Mouse (Mus musculus): Measurements from ENCODE around the gene Hfe. TPM values are rescaled to one million over a fixed set of nuclear protein-coding genes. Genes with fewer than 3 reads are reported as not detected.
"Not testable (repeated sequence)": the region's sequence is repeated elsewhere in the genome, so short reads cannot be mapped to it uniquely, and the experiment has no call there.

The Hfe gene
- polyA plus RNA-seq, 1 experiment from 2014 or later = 7.3 TPM

DNA sequence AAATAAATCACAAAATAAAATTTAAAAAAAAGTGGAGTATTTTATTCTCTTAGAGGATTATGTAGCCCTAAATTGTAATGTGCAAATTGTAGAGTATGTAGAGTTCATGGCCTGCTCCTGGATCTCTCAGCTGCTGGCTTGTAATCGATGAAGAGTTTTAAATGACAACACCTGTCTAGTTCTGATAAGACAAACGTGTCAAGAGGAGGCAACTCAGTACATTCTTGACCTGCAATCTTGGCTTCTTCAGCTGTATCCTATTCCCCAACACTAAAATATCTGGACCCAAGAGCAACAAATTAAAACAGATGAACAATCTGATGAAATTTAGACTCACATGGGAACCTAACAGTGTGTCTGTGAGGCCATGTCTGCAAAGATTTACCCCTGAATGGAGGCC lies 21.2 kb downstream of the Hfe start:
- no peaks in the 10 kb centered on the region for H3K36me3 ChIP-seq
- H3K9ac ChIP-seq = no peak overlapping the region
- H3K4me2 ChIP-seq = no peak overlapping the region
- H3K4me3 ChIP-seq = no peak overlapping the region
- H3K27me3 ChIP-seq = no peaks in the 10 kb centered on the region
- no peaks in the 10 kb centered on the region for H3K4me1 ChIP-seq
- H3K9me3 ChIP-seq = no peaks in the 10 kb centered on the region
- H3K27ac ChIP-seq = no peak overlapping the region
- 72% methylated on average over 2 of the region's 2 CpGs for WGBS
- ATAC-seq (ENCODE audit: insufficient number of reproducible peaks, low FRiP score, low TSS enrichment, low read depth) = no peak

DNA sequence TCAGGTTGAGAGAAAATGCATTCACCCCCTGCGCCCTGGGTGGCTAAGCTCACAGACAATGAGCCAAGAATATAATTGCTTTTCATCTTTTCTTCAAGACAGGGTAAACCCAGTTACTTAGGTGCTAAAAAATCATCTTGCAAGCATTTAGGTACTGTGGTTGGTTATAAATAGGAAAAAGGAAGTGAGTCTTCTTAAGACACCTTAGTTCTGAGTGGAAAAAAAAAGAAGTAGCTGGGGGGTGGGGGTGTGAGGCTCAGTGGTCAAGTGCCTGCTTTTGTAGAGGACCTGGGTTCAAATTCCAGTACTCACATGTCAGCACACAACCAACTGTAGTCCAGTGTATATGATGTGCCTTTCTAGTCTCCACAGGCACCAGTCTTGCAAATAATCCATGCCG lies 21.7 kb downstream of the Hfe start:
- no peak for ATAC-seq (ENCODE audit: insufficient number of reproducible peaks, low FRiP score, low TSS enrichment, low read depth)
- 89% methylated on average over 2 of the region's 2 CpGs for WGBS

DNA sequence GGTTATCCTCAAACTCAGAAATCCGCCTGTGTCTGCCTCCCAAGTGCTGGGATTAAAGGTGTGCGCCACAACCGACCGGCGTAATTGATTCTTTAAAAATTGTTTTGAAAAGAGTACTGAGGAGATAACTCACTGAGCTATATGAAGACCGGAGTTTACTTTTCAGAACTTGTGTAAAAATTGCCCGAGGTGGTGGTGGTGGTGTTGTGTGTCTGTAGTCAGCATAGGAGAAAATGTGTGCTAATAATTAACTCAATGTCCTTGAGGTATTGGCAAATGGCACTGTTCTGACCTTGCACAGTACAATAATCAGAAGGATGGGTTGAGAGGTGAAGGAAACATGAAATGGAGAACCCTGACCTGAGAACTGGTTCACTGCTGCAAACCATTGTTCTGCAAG lies 22.7 kb downstream of the Hfe start:
- Histone ChIP-seq H3K4me2 (no peak overlapping the region), H3K27ac (no peak overlapping the region), H3K36me3 (no peaks in the 10 kb centered on the region), H3K27me3 (no peaks in the 10 kb centered on the region), H3K9me3 (no peaks in the 10 kb centered on the region), H3K9ac (no peak overlapping the region), H3K4me1 (no peaks in the 10 kb centered on the region; the same call in 1 of the 2 replicates), H3K4me3 (no peak overlapping the region)
- 89% methylated on average over 7 of the region's 7 CpGs for WGBS
- no peak for ATAC-seq (ENCODE audit: insufficient number of reproducible peaks, low FRiP score, low TSS enrichment, low read depth)

More for the DNA sequence above, 21.7 kb downstream of the Hfe start:
- Histone ChIP-seq H3K9ac (no peak overlapping the region), H3K4me3 (no peak overlapping the region), H3K27me3 (no peaks in the 10 kb centered on the region), H3K27ac (no peak overlapping the region), H3K9me3 (no peaks in the 10 kb centered on the region), H3K4me2 (no peak overlapping the region), H3K36me3 (no peaks in the 10 kb centered on the region), H3K4me1 (no peaks in the 10 kb centered on the region)

DNA sequence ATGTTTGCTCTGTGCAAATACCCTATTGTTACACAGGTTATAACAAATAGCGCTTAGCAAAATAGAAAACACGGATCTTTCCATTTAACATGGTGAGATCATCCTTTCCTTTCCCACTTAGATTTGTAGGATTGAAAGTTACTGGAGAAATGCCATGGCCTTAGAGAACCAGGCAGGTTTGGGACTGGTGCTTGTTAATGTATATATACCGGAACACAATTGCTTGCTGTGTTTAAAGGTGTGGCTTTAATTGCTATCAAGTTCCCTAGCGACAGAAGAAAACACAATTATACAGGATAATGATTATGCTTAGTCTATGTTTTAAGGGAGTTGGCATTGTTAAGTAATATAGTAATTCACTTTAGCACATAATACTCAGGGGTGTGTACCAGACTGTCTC lies 23.5 kb downstream of the Hfe start:
- WGBS = 69% methylated on average over 4 of the region's 4 CpGs
- Histone ChIP-seq H3K27me3 (no peaks in the 10 kb centered on the region), H3K9ac (no peak overlapping the region), H3K27ac (no peak overlapping the region), H3K4me3 (no peak overlapping the region), H3K4me2 (no peak overlapping the region), H3K36me3 (no peaks in the 10 kb centered on the region), H3K9me3 (no peaks in the 10 kb centered on the region), H3K4me1 (peaks cover 3% of the 10 kb centered on the region; the same call in 1 of the 2 replicates)
- ATAC-seq (ENCODE audit: insufficient number of reproducible peaks, low FRiP score, low TSS enrichment, low read depth) = no peak

DNA sequence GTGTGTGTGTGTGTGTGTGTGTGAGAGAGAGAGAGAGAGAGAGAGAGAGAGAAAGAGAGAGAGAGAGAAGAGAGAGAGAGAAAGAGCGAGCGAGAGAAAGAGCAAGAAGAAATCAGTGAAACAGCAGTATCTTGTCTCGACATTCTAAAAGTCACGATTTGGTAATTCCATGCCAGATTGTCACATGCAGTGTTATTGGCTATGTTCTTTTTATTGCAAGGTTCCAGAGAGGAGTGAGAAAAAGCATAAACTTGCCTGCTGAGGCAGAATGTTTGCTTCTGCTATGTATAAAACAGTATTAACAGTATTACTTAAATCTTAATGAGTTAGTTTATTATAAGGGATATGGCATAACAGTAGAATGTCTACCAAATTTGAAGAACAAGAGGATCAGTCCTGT lies 24.7 kb downstream of the Hfe start:
- Histone ChIP-seq H3K9ac (peak overlapping the region; percentile 23; the same call in 1 of the 2 replicates), H3K36me3 (no peaks in the 10 kb centered on the region), H3K9me3 (no peaks in the 10 kb centered on the region), H3K27me3 (no peaks in the 10 kb centered on the region), H3K4me3 (peak overlapping the region; percentile 46), H3K4me2 (peak overlapping the region; percentile 63), H3K4me1 (peaks cover 3% of the 10 kb centered on the region; the same call in 1 of the 2 replicates), H3K27ac (peak overlapping the region; percentile 97)
- no peak for ATAC-seq (ENCODE audit: insufficient number of reproducible peaks, low FRiP score, low TSS enrichment, low read depth)
- 35% methylated on average over 4 of the region's 4 CpGs for WGBS

DNA sequence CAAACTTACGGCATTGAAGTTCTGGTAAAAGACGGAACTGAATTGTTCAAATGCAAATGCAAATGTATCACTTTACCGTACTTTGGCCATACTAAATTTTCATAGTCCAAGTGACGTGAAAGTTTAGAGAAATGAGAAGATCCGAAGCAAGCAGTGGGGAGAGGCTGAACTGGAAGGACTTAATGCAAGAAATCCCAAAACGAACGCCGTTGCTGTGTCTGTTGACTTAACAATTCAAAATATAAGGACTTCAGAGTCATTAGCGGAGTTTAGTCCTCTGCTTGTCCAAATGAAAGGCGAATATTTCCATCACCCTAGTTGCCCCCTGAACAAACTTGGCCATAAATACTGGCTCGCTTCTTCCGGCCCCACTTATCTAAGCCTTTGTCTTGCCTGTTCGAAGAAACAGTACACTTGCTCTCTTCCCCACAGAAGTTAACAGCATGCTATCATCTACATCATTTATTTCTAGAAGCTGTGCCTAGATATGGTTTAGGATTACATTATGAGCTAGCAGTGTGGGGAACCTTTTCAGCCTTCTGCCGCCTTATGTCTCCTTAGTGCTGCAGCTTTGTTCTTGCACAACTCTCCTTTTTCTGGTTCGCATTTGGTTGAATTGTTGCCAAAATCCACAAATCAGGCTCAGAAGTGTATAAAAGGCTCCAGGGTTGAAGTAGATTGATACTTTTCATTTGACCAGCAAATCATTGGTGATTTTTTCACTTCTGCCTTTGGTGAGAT lies 25.4 kb downstream of the Hfe start:
- ATAC-seq (ENCODE audit: insufficient number of reproducible peaks, low FRiP score, low TSS enrichment, low read depth) = no peak
- H3K27ac ChIP-seq = peak overlapping the region; percentile 97
- H3K27me3 ChIP-seq = no peaks in the 10 kb centered on the region
- H3K9ac ChIP-seq = peak overlapping the region; percentile 40
- no peaks in the 10 kb centered on the region for H3K9me3 ChIP-seq
- H3K4me3 ChIP-seq = peak overlapping the region; percentile 46
- 5% methylated on average over 15 of the region's 15 CpGs for WGBS
- peaks cover 3% of the 10 kb centered on the region; the same call in 1 of the 2 replicates for H3K4me1 ChIP-seq
- H3K4me2 ChIP-seq = peak overlapping the region; percentile 63
- H3K36me3 ChIP-seq = no peaks in the 10 kb centered on the region

DNA sequence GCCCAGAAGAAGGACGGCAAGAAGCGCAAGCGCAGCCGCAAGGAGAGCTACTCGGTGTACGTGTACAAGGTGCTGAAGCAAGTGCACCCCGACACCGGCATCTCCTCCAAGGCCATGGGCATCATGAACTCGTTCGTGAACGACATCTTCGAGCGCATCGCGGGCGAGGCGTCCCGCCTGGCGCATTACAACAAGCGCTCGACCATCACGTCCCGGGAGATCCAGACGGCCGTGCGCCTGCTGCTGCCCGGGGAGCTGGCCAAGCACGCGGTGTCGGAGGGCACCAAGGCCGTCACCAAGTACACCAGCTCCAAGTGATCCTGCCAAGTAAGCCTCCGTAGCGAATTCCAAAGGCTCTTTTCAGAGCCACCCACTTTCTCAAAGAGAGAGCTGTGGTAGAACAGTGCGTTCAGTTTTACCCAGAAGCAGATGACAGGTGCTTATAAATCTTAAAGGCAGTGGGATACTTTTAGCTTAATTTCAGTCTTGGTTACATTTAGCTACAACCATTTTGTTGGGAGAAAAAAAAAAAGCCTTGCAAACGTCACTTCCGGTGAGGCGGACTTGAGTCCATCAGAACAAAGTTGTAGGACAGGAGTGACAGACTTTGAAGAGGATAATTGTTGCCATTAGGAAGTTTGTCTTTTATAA lies 26.2 kb downstream of the Hfe start:
- H3K27me3 ChIP-seq, H3K9me3 ChIP-seq, H3K4me1 ChIP-seq, H3K36me3 ChIP-seq: not testable (repeated sequence)
- peak overlapping the region; percentile 40 for H3K9ac ChIP-seq
- H3K27ac ChIP-seq = peak overlapping the region; percentile 97
- peak overlapping the region; percentile 46 for H3K4me3 ChIP-seq
- WGBS = 0% methylated on average over 20 of the region's 37 CpGs
- ATAC-seq (ENCODE audit: insufficient number of reproducible peaks, low FRiP score, low TSS enrichment, low read depth) = 0 out of 2 replicates have a peak, but pooled peaks have one; percentile 4
- peak overlapping the region; percentile 63 for H3K4me2 ChIP-seq

DNA sequence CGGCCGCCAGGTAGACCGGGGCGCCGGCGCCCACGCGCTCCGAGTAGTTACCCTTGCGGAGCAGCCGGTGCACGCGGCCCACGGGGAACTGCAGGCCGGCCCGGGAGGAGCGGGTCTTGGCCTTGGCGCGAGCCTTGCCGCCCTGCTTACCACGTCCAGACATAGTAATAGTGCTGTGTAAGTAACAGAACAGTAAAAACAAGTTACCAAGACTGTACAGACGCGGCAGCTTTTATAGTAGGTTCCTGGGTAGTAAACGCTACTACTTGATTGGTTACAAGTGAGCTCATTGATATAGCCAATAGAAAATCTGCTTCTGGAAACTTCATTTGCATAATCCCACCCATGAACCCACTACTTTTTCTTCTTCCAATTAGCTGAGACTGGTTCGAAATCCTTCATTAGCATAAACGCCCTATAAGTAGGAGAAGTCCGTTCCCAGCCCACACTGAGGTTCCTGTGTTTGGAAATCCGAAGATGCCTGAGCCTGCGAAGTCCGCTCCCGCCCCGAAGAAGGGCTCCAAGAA lies 26.8 kb downstream of the Hfe start, which contains the start of the genes Hist1h2ac and Hist1h2bc:
Hist1h2ac (minus strand) TSS at position 194 of the 527 bp plus-strand sequence.
Hist1h2bc (plus strand) TSS at position 445 of the 527 bp plus-strand sequence.
- peak; percentile 94 for ATAC-seq (ENCODE audit: insufficient number of reproducible peaks, low FRiP score, low TSS enrichment, low read depth)
- WGBS = under 1% methylated on average over 32 of the region's 32 CpGs
- Histone ChIP-seq H3K9ac (peak within 1 kb of the TSS; percentile 40), H3K27ac (peak within 1 kb of the TSS; percentile 97), H3K4me3 (peak within 1 kb of the TSS; percentile 46), H3K4me2 (peak within 1 kb of the TSS; percentile 63), H3K27me3 (no peaks in the 10 kb centered on the region), H3K4me1 (peaks cover 3% of the 10 kb centered on the region; the same call in 1 of the 2 replicates), H3K9me3 (no peaks in the 10 kb centered on the region), H3K36me3 (no peaks in the 10 kb centered on the region)

DNA sequence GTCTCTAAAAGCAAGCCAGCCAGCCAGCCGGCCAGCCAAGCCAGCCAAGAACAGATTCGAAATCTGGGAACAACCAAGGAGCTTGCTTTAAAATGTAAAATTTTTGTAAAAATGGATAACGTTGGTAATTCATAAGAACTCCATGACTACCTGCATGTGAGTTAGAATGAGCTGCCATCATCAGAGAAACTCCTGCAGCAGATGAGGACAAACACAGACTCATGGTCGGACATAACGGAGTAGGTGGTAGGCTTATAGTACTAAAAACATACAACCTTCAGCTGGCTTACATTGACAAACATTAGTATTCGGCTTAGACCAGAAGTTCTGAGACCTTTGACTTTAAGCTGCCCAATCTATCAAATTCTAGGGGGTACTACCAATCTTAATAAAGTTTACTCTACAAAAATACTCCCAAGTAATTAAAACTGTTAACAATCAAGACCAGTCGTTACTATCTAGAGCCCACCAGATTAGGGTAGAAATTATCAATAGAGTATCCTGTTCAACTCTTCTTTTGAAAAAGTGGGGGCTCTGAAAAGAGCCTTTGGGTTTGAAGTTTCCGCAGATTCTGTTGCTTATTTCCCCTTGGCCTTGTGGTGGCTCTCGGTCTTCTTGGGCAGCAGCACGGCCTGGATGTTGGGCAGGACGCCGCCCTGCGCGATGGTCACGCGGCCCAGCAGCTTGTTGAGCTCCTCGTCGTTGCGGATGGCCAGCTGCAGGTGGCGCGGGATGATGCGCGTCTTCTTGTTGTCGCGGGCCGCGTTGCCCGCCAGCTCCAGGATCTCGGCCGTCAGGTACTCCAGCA lies 27.5 kb downstream of the Hfe start:
- H3K27me3 ChIP-seq; H3K4me1 ChIP-seq; ATAC-seq (ENCODE audit: insufficient number of reproducible peaks, low FRiP score, low TSS enrichment, low read depth); H3K36me3 ChIP-seq; H3K9me3 ChIP-seq: not testable (repeated sequence)
- WGBS = 10% methylated on average over 14 of the region's 30 CpGs
- H3K9ac ChIP-seq = peak overlapping the region; percentile 15
- H3K4me2 ChIP-seq = peak overlapping the region; percentile 54
- peak overlapping the region; percentile 92 for H3K27ac ChIP-seq
- peak overlapping the region; percentile 46 for H3K4me3 ChIP-seq

DNA sequence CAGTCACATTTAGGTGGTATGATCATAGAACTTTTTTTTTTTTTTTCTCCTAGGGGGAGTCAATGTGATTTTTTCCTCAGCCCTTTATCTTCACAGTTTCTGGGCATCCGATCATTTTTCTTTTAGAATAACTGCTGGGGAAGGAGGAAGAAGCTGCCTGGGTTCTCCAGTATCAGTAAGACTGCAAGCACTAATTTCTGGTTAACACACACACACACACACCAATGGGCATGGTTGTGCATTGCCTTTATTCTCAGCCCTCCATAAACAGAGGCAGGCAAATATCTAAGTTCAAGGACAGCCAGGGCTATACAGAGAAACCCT lies 28.1 kb downstream of the Hfe start:
- no peaks in the 10 kb centered on the region for H3K36me3 ChIP-seq
- H3K27me3 ChIP-seq = no peaks in the 10 kb centered on the region
- peak overlapping the region; percentile 46 for H3K4me3 ChIP-seq
- 35% methylated on average over 1 of the region's 1 CpGs for WGBS
- H3K4me2 ChIP-seq = peak overlapping the region; percentile 54
- H3K9me3 ChIP-seq = no peaks in the 10 kb centered on the region
- ATAC-seq (ENCODE audit: insufficient number of reproducible peaks, low FRiP score, low TSS enrichment, low read depth) = no peak
- H3K4me1 ChIP-seq = peaks cover 3% of the 10 kb centered on the region; the same call in 1 of the 2 replicates
- peak overlapping the region; percentile 92 for H3K27ac ChIP-seq
- peak overlapping the region; percentile 15 for H3K9ac ChIP-seq

DNA sequence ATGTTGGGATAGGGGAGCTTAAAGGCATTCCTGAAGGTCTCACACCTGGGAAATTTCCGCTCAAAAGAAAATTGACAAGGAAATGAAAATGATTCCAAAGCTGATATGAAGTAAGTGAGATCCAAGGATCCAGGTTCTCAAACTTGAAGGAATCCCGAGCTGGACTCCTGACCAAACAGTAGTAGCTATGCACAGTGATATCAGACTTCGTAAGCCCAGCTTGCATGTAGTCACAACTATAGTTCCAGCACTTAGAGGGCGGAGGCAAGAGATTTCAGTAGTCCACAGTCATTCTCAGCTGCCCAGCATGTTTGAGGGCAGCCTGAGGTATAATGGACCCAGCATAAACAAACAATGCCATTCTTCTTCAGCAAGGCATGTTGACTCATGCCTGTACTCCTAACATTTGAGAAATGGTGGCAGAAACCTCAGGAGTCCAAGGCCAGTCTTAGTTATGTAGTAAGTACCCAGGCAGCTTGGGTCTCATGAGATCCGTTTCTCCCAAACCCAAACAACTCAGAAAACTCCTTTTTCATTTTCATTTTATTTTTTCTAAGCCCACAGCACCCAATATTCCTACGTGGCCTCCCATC lies 28.6 kb downstream of the Hfe start:
- Histone ChIP-seq H3K9ac (no peak overlapping the region), H3K27me3 (no peaks in the 10 kb centered on the region), H3K4me1 (peaks cover 3% of the 10 kb centered on the region; the same call in 1 of the 2 replicates), H3K4me3 (no peak overlapping the region), H3K36me3 (no peaks in the 10 kb centered on the region), H3K9me3 (no peaks in the 10 kb centered on the region), H3K27ac (no peak overlapping the region), H3K4me2 (no peak overlapping the region)
- WGBS = 84% methylated on average over 6 of the region's 6 CpGs
- no peak for ATAC-seq (ENCODE audit: insufficient number of reproducible peaks, low FRiP score, low TSS enrichment, low read depth)

All from limb, embryonic 15.5 days (tissue).